Mouse (Mus musculus) heart, embryonic 15.5 days (tissue): ENCODE measurements around the gene Cadm1. TPM values are rescaled to one million over a fixed set of nuclear protein-coding genes. Genes with fewer than 3 reads are reported as not detected.
A peak's percentile ranks its signal among the peaks of the same experiment; 100 is the strongest.

Experiments used
- ATAC-seq: fragments of 200-750 bp; cut with Nextera tagmentation; replicated peaks from 2 replicates; pipeline ENCODE4 v1.8.0; 2017; ENCODE audit warnings: low read depth, moderate TSS enrichment; ENCODE audit not compliant: insufficient number of reproducible peaks, insufficient read depth, low FRiP score
- H3K27ac ChIP-seq: fragments of 300-500 bp; sonication (generic); 2 replicates; pipeline ENCODE4 v1.5.1; 2015; ENCODE audit warnings: mild to moderate bottlenecking, inconsistent platforms
- H3K27me3 ChIP-seq: fragments of 300-500 bp; sonication (generic); 2 replicates; pipeline ENCODE4 v1.6.1; 2015; ENCODE audit warnings: inconsistent platforms
- H3K36me3 ChIP-seq: fragments of 300-500 bp; sonication (generic); 2 replicates; pipeline ENCODE4 v1.6.1; 2015; ENCODE audit warnings: mild to moderate bottlenecking, inconsistent platforms
- H3K4me1 ChIP-seq: fragments of 300-500 bp; sonication (generic); replicated peaks from 2 replicates; pipeline ENCODE4 v1.6.1; 2015; ENCODE audit warnings: inconsistent platforms
- H3K4me2 ChIP-seq: fragments of 300-500 bp; sonication (generic); 2 replicates; pipeline ENCODE4 v1.6.1; 2015; ENCODE audit warnings: inconsistent platforms, mild to moderate bottlenecking, moderate library complexity
- H3K4me3 ChIP-seq: fragments of 300-500 bp; sonication (generic); 2 replicates; pipeline ENCODE4 v1.5.1; 2015; ENCODE audit warnings: mild to moderate bottlenecking, inconsistent platforms
- H3K9ac ChIP-seq: fragments of 300-500 bp; sonication (generic); 2 replicates; pipeline ENCODE4 v1.6.1; 2015; ENCODE audit warnings: mild to moderate bottlenecking, inconsistent platforms
- H3K9me3 ChIP-seq: fragments of 300-500 bp; sonication (generic); replicated peaks from 2 replicates; pipeline ENCODE4 v1.6.1; 2016; ENCODE audit warnings: inconsistent platforms
- WGBS: fragments of 180-500 bp; shearing (Covaris S2); methylation state at CpG from one replicate; pipeline ENCODE4 v1.1.7; 2015; ENCODE audit warnings: mixed read lengths; 5-methylcytosine and 5-hydroxymethylcytosine counted together
- polyA plus RNA-seq: library from polyadenylated mRNA; unstranded; fragments of >200 nt; fragmentation: Nextera tagmentation; extraction: Ambion mirVana; gene quantifications from 2 replicates; pipeline ENCODE4 v1.2.1, GENCODE M21; 2015

The Cadm1 gene
- polyA plus RNA-seq, 1 experiment from 2014 or later = 12.6 TPM

GRCm38 (mm10) chr9:47627966-47628365 lies 98.0 kb downstream of the Cadm1 start:
- no peaks in the 10 kb centered on the region for H3K36me3 ChIP-seq
- H3K9ac ChIP-seq = no peak overlapping the region
- H3K4me2 ChIP-seq = no peak overlapping the region
- no peak overlapping the region for H3K4me3 ChIP-seq
- no peak for ATAC-seq
- H3K9me3 ChIP-seq = no peaks in the 10 kb centered on the region
- peaks cover 10% of the 10 kb centered on the region for H3K4me1 ChIP-seq
- no peaks in the 10 kb centered on the region for H3K27me3 ChIP-seq
- 78% methylated on average over 2 of the region's 2 CpGs for WGBS
- no peak overlapping the region for H3K27ac ChIP-seq

DNA sequence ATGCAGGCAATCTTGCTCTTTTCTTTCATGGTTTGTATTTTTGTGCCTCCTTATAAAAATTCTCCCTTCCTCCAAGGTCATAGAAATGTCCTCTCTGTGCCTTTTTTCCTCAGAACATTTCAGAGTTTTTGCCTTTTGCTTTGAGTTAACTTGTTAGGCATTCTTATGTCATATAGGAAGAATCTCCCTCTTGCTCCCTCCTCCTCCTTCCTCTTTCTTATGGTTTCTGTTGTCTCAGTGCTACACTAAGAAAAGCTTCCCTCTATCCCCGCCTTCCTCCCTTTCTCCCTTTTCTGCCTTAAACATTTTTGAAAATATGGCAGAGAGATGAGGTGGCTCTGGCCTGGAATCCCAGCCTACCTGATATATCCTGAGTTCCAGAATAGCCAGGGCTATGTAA lies 98.6 kb downstream of the Cadm1 start:
- Histone ChIP-seq H3K4me2 (no peak overlapping the region), H3K4me1 (peaks cover 6% of the 10 kb centered on the region), H3K36me3 (no peaks in the 10 kb centered on the region), H3K27me3 (no peaks in the 10 kb centered on the region), H3K27ac (no peak overlapping the region), H3K4me3 (no peak overlapping the region), H3K9ac (no peak overlapping the region), H3K9me3 (no peaks in the 10 kb centered on the region)
- WGBS = 80% methylated on average over 1 of the region's 1 CpGs
- no peak for ATAC-seq

- Histone ChIP-seq H3K4me1 (no peaks in the 10 kb centered on the region; the same call in 1 of the 2 replicates), H3K27ac (no peak overlapping the region), H3K36me3 (no peaks in the 10 kb centered on the region), H3K4me3 (no peak overlapping the region), H3K9me3 (no peaks in the 10 kb centered on the region), H3K4me2 (no peak overlapping the region), H3K9ac (no peak overlapping the region), H3K27me3 (no peaks in the 10 kb centered on the region)
- no peak for ATAC-seq
- WGBS = 72% methylated on average over 3 of the region's 3 CpGs
Measured at GRCm38 (mm10) chr9:47634695-47635094, 104.7 kb downstream of the Cadm1 start.

DNA sequence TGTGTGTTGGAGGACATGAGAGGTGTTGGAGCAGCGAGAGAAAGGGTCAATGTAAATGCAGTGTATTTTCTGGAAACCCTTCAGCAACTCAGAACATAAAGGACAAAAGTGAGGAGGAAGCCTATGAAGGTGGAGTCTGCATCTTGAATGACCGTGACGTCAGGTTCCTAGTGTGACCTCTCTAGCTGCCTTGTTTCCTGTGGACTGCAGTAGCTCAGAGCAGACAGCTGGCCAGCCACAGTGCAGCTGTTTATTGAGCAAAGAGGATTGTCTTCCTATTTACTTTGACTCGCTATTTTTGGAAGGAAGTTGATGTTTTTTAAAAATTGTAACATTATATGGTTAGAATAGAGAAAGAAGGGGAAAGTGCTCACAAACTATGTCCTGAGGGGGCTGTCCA lies 112.7 kb downstream of the Cadm1 start:
- WGBS = 56% methylated on average over 4 of the region's 4 CpGs
- Histone ChIP-seq H3K36me3 (no peaks in the 10 kb centered on the region), H3K4me2 (no peak overlapping the region), H3K4me1 (no peaks in the 10 kb centered on the region; the same call in 1 of the 2 replicates), H3K9me3 (no peaks in the 10 kb centered on the region), H3K27ac (no peak overlapping the region), H3K4me3 (no peak overlapping the region), H3K9ac (no peak overlapping the region), H3K27me3 (no peaks in the 10 kb centered on the region)
- ATAC-seq = no peak

DNA sequence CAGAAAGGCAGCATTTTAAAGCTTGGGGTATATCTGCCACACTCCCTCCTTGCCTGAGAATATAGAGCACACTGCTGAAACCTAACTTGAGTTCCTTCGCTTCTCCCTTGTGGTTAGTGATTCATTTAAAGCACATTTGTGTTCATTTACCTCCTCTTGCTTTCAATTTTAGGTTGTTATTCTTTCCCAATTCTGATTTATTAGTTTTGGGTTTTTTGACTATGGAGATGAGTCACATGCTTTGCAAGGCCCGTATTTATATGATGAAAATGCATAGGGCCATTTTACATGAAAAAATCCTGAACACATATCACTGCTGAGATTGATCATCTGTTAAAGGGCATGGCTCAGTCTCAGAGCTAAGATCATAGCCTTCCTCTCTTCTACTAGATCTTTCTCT lies 115.1 kb downstream of the Cadm1 start:
- H3K4me1 ChIP-seq = peaks cover 2% of the 10 kb centered on the region; the same call in 1 of the 2 replicates
- no peak overlapping the region for H3K9ac ChIP-seq
- no peaks in the 10 kb centered on the region for H3K27me3 ChIP-seq
- H3K4me3 ChIP-seq = no peak overlapping the region
- H3K36me3 ChIP-seq = no peaks in the 10 kb centered on the region
- no peak for ATAC-seq
- H3K9me3 ChIP-seq = no peaks in the 10 kb centered on the region
- WGBS = 82% methylated on average over 2 of the region's 2 CpGs
- H3K27ac ChIP-seq = no peak overlapping the region
- no peak overlapping the region for H3K4me2 ChIP-seq

DNA sequence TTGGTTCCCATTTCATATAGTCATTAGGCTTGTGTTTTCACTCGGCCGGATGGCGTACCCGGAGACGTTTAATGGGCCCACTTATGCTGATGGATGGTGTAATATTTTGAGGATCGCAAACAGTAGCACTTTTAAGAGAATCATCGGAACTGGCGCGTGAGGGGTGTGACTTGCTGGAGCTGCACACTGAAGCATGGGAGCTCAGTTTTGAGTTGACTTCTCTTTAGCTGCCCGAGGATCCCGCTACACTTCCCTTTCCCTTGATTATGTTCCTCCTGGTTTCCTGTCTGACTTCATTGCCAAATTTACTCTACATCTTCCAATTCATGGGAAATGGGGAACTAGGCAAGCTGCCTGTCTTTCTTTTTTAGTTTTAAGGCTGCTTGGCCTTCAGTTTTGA lies 121.5 kb downstream of the Cadm1 start:
- Histone ChIP-seq H3K9me3 (no peaks in the 10 kb centered on the region), H3K27ac (no peak overlapping the region), H3K4me1 (peaks cover 13% of the 10 kb centered on the region; the same call in 1 of the 2 replicates), H3K9ac (no peak overlapping the region), H3K36me3 (no peaks in the 10 kb centered on the region), H3K27me3 (no peaks in the 10 kb centered on the region), H3K4me3 (no peak overlapping the region), H3K4me2 (no peak overlapping the region)
- 86% methylated on average over 11 of the region's 11 CpGs for WGBS
- no peak for ATAC-seq

DNA sequence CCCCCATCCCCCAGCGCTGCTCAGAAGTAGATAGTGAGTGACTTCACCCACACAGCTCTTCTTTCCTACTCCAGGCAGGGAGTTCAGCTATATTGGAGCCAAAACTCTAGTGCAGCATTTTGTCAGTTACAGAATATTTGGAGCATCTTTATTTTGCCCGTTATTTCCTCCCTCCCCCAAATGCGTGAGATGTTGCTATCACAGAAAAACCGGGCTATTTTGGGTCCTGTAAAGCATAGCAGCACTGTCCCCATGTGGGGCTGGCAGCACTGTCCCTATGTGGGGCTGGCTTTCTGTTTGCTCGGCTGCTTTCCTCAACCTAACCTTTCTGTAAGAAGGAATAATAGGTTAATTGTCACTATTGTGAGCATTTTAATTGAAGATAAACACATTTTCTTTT lies 122.2 kb downstream of the Cadm1 start:
- Histone ChIP-seq H3K27ac (no peak overlapping the region), H3K4me3 (no peak overlapping the region), H3K9me3 (no peaks in the 10 kb centered on the region), H3K4me2 (no peak overlapping the region), H3K36me3 (no peaks in the 10 kb centered on the region), H3K9ac (no peak overlapping the region), H3K27me3 (no peaks in the 10 kb centered on the region), H3K4me1 (peaks cover 13% of the 10 kb centered on the region; the same call in 1 of the 2 replicates)
- 67% methylated on average over 5 of the region's 5 CpGs for WGBS
- ATAC-seq = no peak

DNA sequence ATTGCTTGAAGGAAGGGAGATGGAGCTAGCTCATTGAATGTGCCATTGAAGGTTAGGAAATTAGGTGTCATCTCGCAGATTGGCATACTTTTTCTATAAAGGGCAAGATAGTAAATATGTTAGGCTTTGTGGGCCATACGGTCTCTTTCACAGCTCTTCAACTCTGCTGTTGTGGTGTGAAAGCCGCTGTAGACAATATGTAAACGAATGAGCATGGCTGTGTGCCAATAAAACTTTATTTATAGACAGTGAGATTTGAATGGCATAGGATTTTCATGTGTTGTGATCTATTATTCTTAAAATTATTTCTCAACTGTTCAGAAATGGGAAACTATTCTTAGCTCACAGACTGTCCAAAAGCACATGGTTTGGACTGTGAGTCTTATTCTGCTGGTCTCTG lies 123.0 kb downstream of the Cadm1 start:
- Histone ChIP-seq H3K4me1 (peaks cover 13% of the 10 kb centered on the region; the same call in 1 of the 2 replicates), H3K4me2 (no peak overlapping the region), H3K9ac (no peak overlapping the region), H3K27me3 (no peaks in the 10 kb centered on the region), H3K4me3 (no peak overlapping the region), H3K27ac (no peak overlapping the region), H3K9me3 (no peaks in the 10 kb centered on the region), H3K36me3 (no peaks in the 10 kb centered on the region)
- 68% methylated on average over 4 of the region's 4 CpGs for WGBS
- ATAC-seq = no peak

GRCm38 (mm10) chr9:47659366-47660090 lies 129.6 kb downstream of the Cadm1 start:
- Histone ChIP-seq H3K9ac (no peak overlapping the region), H3K36me3 (no peaks in the 10 kb centered on the region), H3K4me3 (no peak overlapping the region), H3K9me3 (no peaks in the 10 kb centered on the region), H3K27me3 (no peaks in the 10 kb centered on the region), H3K4me2 (no peak overlapping the region), H3K27ac (no peak overlapping the region), H3K4me1 (no peaks in the 10 kb centered on the region)
- no peak for ATAC-seq
- WGBS = 83% methylated on average over 6 of the region's 6 CpGs

DNA sequence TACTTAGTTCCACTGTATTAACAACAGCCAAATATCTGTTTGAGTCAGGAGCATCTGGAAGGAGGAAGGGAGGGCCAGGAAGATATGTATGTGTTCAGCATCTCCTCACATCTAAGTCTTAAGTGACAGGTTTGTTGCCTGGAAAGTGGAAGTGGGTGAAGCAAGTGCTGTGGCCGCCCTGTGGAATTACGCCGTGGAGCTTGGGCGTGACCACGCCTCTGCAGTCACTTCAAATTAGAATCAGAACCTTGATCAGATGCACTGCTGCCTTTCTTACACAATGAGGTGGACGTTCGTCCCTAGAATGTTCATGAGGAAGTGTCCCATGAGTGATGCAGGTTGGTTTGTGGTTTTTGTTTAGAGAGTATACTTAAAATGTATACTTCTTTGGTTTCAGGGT lies 131.6 kb downstream of the Cadm1 start:
- no peak overlapping the region for H3K4me2 ChIP-seq
- H3K9ac ChIP-seq = no peak overlapping the region
- no peak overlapping the region for H3K27ac ChIP-seq
- WGBS = 85% methylated on average over 7 of the region's 7 CpGs
- no peaks in the 10 kb centered on the region for H3K9me3 ChIP-seq
- H3K36me3 ChIP-seq = no peaks in the 10 kb centered on the region
- H3K4me3 ChIP-seq = no peak overlapping the region
- H3K27me3 ChIP-seq = no peaks in the 10 kb centered on the region
- H3K4me1 ChIP-seq = no peaks in the 10 kb centered on the region
- no peak for ATAC-seq

DNA sequence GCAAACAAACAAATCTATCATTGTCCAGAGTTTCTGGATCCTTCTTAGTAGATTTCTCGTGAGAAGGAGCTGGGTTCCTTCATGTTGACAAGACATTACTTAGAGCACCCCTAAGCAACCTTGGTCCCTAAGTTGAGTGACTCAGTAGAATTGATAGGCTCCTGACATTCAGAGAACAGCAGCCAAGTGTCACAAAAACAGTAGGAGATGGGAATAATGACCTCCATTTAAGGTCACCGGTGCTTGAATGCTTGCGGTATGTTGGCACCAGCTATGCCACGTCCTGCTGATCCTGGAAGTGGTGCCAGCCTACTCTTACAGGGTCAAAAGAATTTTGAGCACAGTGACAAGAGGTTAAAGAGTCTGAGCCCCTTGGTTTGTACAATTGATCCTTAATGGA lies 139.2 kb downstream of the Cadm1 start:
- no peaks in the 10 kb centered on the region for H3K9me3 ChIP-seq
- no peak overlapping the region for H3K4me3 ChIP-seq
- no peak overlapping the region for H3K9ac ChIP-seq
- H3K27me3 ChIP-seq = no peaks in the 10 kb centered on the region
- ATAC-seq = no peak
- peaks cover 10% of the 10 kb centered on the region for H3K4me1 ChIP-seq
- no peak overlapping the region for H3K27ac ChIP-seq
- no peaks in the 10 kb centered on the region for H3K36me3 ChIP-seq
- H3K4me2 ChIP-seq = no peak overlapping the region
- 69% methylated on average over 4 of the region's 4 CpGs for WGBS

DNA sequence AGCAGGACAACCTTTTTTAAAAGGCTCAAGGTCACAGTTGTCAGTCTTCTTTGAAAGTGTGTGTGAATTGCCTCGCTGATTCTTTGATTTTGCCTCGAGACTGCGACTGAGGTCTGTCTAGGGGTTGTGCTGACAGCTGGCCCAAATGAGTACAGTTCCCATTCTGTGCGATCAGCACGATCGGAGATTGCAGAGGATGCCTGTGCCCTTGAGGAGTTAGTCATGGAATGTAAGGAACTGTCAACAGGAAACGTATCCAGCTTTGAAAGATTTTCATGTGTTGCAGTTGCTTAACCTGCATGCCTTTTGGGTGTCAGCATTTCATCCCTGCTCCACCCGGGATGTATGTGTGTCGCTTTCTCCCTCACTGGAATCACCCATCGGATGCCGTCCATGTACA lies 141.6 kb downstream of the Cadm1 start:
- H3K36me3 ChIP-seq = no peaks in the 10 kb centered on the region
- no peaks in the 10 kb centered on the region for H3K27me3 ChIP-seq
- no peaks in the 10 kb centered on the region for H3K9me3 ChIP-seq
- no peak overlapping the region for H3K4me3 ChIP-seq
- no peak overlapping the region for H3K9ac ChIP-seq
- WGBS = 38% methylated on average over 11 of the region's 11 CpGs
- H3K4me2 ChIP-seq = 0 out of 2 replicates have a peak overlapping the region, but pooled peaks have one; percentile 23
- no peak overlapping the region; the same call in 1 of the 2 replicates for H3K27ac ChIP-seq
- ATAC-seq = no peak
- peaks cover 17% of the 10 kb centered on the region for H3K4me1 ChIP-seq
